Mouse (Mus musculus) brain, embryonic 14.5 days (tissue): ENCODE measurements around the gene Slpi.

Source experiments
- CTCF ChIP-seq: fragments of 200-500 bp; IDR thresholded peaks from 2 replicates; pipeline ENCODE4 v1.5.1; 2012; ENCODE audit warnings: inconsistent platforms, mild to moderate bottlenecking, moderate library complexity, borderline replicate concordance; ENCODE audit not compliant: insufficient read depth, insufficient read length; ENCODE audit errors: extremely low read depth
- POLR2A ChIP-seq: fragments of 200-500 bp; IDR thresholded peaks from 2 replicates; pipeline ENCODE4 v1.6.1; 2012; ENCODE audit warnings: mild to moderate bottlenecking, inconsistent platforms, borderline replicate concordance; ENCODE audit not compliant: poor library complexity, insufficient read depth, insufficient read length, severe bottlenecking; ENCODE audit errors: extremely low read depth

DNA sequence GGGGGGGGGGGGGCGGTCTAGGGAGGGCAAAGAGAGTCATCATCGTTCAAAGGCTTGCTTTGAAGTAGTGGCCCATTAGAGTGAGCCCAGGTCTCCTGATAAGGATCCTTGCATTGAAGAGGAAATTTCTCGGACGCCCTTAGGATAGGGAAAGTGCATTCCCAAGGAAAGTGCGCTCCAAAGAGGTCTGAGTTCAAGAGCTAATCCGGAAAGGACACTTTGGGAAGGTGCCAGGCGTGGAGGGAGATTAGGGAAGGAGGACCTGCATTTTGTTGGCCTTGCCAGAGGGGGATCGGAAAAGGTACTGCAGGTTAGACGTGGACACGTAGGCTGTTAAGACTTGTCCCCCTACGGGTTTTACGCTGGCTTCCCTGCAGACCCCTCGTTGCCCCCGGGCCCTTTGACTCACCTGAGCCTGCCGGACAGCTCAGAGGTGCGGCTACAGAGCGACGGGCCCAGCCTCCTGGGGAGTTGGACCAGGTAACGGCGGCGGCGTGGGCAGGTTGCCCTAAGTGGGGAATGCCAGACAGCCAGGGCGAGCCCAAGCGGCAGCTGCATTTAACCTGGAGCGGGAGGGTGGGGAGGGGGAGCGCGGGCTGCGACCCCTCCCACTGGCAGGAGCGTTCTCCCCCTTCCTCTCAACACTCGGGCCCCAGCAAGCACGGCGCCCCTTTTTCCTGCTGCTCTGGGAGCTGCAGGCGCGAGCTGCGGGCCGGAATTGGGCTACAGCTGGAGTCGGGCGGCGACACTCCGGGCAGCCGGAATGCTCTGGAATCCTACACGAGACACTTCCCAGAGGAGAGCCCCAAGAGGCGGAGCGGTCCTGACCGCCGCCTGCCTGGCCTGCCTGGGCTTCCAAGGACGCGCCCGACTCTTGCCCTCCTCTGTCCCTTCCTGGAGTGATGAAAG, 15.4 kb upstream of the Slpi start:
- no peak for TF ChIP-seq CTCF
- no peak for TF ChIP-seq POLR2A
